ENCODE assay signal across 8 mouse cellular contexts in genomic region chrX:152143941-152144741, GRCm38 (mm10). TPM values are rescaled to one million over a fixed set of nuclear protein-coding genes. Genes with fewer than 3 reads are reported as not detected.
DNase-seq lines count a peak whose midpoint lies in the region; ATAC-seq and TF ChIP-seq lines count a peak whose summit lies in the region.

Gene Iqsec2 (plus strand): TSS chrX:152144268.

- no peaks in the 10 kb centered on the region for H3K4me1 ChIP-seq in spleen, adult 2 months (ENCODE audit: control insufficient read depth, insufficient read depth, insufficient read length)
- H3K4me1 ChIP-seq in limb, embryonic 14.5 days (ENCODE audit: control insufficient read depth, insufficient read depth, low read length): no peaks in the 10 kb centered on the region
- H3K4me1 ChIP-seq in midbrain, embryonic 15.5 days: peaks cover 14% of the 10 kb centered on the region

- WGBS in spleen, adult 2 months: 41% methylated on average over 35 of the region's 78 CpGs
- WGBS in limb, embryonic 14.5 days: 17% methylated on average over 16 of the region's 78 CpGs
- 11% methylated on average over 36 of the region's 78 CpGs for WGBS in midbrain, embryonic 15.5 days

- intact Hi-C loops in gastrocnemius, postnatal 14 days (cut with DNase I; ENCODE audit: low total_unique reads): no loop called here

- no peaks in the 10 kb centered on the region for H3K9me3 ChIP-seq in limb, embryonic 14.5 days (ENCODE audit: control insufficient read depth, low read length)
- no peaks in the 10 kb centered on the region for H3K9me3 ChIP-seq in midbrain, embryonic 15.5 days

- peak within 1 kb of the TSS; percentile 48 for H3K4me3 ChIP-seq in spleen, adult 2 months (ENCODE audit: extremely low read depth, insufficient read depth, insufficient read length)
- peak within 1 kb of the TSS; percentile 48 for H3K4me3 ChIP-seq in limb, embryonic 14.5 days (replicated peaks; ENCODE audit: low read length)
- peak within 1 kb of the TSS; percentile 65 for H3K4me3 ChIP-seq in midbrain, embryonic 15.5 days

- TF ChIP-seq POLR2A in spleen, adult 2 months (IDR thresholded peaks at IDR 0.05; ENCODE audit: low read depth, low read length): no peak
- TF ChIP-seq POLR2A in limb, embryonic 14.5 days (IDR thresholded peaks at IDR 0.05; ENCODE audit: borderline replicate concordance, extremely low read depth, insufficient read depth, insufficient read length): no peak

- H3K9ac ChIP-seq in limb, embryonic 14.5 days (ENCODE audit: low read depth, low read length, severe bottlenecking): peak within 1 kb of the TSS; percentile 65
- H3K9ac ChIP-seq in midbrain, embryonic 15.5 days: peak within 1 kb of the TSS; percentile 58

- peaks cover 9% of the 10 kb centered on the region; the same call in 1 of the 2 replicates for H3K27me3 ChIP-seq in spleen, adult 2 months (ENCODE audit: control insufficient read depth, insufficient read depth, low read length)
- peaks cover 9% of the 10 kb centered on the region for H3K27me3 ChIP-seq in limb, embryonic 14.5 days (ENCODE audit: control insufficient read depth, insufficient read depth, low read length)
- peaks cover 52% of the 10 kb centered on the region for H3K27me3 ChIP-seq in midbrain, embryonic 15.5 days (replicated peaks)

- peak in 1 of 2 experiments; percentile 2 for DNase-seq in spleen, adult 2 months (ENCODE audit: low read depth in 1 of 2, low spot score in 2 of 2)
- no peak for DNase-seq in spleen, postnatal 36 days (ENCODE audit: low spot score in 2 of 2)
- peak; percentile 60 for DNase-seq in cerebellum, adult 9-11 months
- DNase-seq in gastrocnemius, postnatal 14 days: peak; percentile 19
- DNase-seq in induced T-regulatory cell, adult 2 months (ENCODE audit: low read depth): peak; percentile 6
- DNase-seq in limb, embryonic 14.5 days (ENCODE audit: low spot score): no peak
- DNase-seq in adipocyte (ENCODE audit: low spot score): no peak

- H3K4me2 ChIP-seq in limb, embryonic 14.5 days (replicated peaks; ENCODE audit: low read depth, low read length, severe bottlenecking): peak within 1 kb of the TSS; percentile 81
- H3K4me2 ChIP-seq in midbrain, embryonic 15.5 days: peak within 1 kb of the TSS; percentile 76

- peak; percentile 69 for ATAC-seq in limb, embryonic 14.5 days (ENCODE audit: low FRiP score, low read depth)
- ATAC-seq in midbrain, embryonic 15.5 days (replicated peaks): peak; percentile 74

- no peaks in the 10 kb centered on the region for H3K36me3 ChIP-seq in spleen, adult 2 months (ENCODE audit: control insufficient read depth, insufficient read depth, low read length)
- H3K36me3 ChIP-seq in limb, embryonic 14.5 days (ENCODE audit: control insufficient read depth, insufficient read depth, low read length): no peaks in the 10 kb centered on the region
- no peaks in the 10 kb centered on the region for H3K36me3 ChIP-seq in midbrain, embryonic 15.5 days (replicated peaks)

- no peak within 1 kb of the TSS for H3K27ac ChIP-seq in spleen, adult 2 months (ENCODE audit: insufficient read depth, low read length)
- no peak within 1 kb of the TSS for H3K27ac ChIP-seq in limb, embryonic 14.5 days (replicated peaks; ENCODE audit: low read depth, low read length)
- peak within 1 kb of the TSS; percentile 62 for H3K27ac ChIP-seq in midbrain, embryonic 15.5 days

- TF ChIP-seq CTCF in spleen, adult 2 months (IDR thresholded peaks at IDR 0.05; ENCODE audit: extremely low read depth, insufficient read depth, insufficient read length, insufficient replicate concordance): no peak

RNA-seq across cellular contexts. Expression of gene Iqsec2, which starts in this region (rescaled TPM):
- polyA plus RNA-seq in spleen, adult 2 months (2012; rRNA removed): 4.9 and 6.6 TPM in 2 replicates
- total RNA-seq in gastrocnemius, postnatal 14 days (2021): 10 to 100 TPM; 15.7 to 18.3 TPM
- 9.1 and 11.5 TPM in 2 replicates for polyA plus RNA-seq in limb, embryonic 14.5 days (2012; rRNA removed)
- 4.3 TPM in 2 replicates for polyA plus RNA-seq in limb, embryonic 14.5 days (2014; fragmentation: Nextera tagmentation; extraction: Ambion mirVana)
- 4.8 and 6.3 TPM in 2 replicates for polyA plus RNA-seq in midbrain, embryonic 15.5 days (2015; fragmentation: Nextera tagmentation; extraction: Ambion mirVana)

Comparison
In these comparisons a context has a peak if more than half of its experiments do, and no peak if none do; other contexts are left out.
1. DNase-seq: peak in cerebellum, adult 9-11 months (single experiment), gastrocnemius, postnatal 14 days (single experiment) and induced T-regulatory cell, adult 2 months (single experiment); none in spleen, postnatal 36 days (0 of 2), limb, embryonic 14.5 days (single experiment) and adipocyte (single experiment).
2. Peak in every context shown above with its lines, with median percentiles within 50 percentile points of each other: H3K4me3 ChIP-seq.